Mouse (Mus musculus): ENCODE results near the gene Plppr1. TPM values are rescaled to one million over a fixed set of nuclear protein-coding genes. Genes with fewer than 3 reads are reported as not detected.

Plppr1 gene
- polyA plus RNA-seq, 2 experiments = 2.8 to 5.0 TPM

DNA sequence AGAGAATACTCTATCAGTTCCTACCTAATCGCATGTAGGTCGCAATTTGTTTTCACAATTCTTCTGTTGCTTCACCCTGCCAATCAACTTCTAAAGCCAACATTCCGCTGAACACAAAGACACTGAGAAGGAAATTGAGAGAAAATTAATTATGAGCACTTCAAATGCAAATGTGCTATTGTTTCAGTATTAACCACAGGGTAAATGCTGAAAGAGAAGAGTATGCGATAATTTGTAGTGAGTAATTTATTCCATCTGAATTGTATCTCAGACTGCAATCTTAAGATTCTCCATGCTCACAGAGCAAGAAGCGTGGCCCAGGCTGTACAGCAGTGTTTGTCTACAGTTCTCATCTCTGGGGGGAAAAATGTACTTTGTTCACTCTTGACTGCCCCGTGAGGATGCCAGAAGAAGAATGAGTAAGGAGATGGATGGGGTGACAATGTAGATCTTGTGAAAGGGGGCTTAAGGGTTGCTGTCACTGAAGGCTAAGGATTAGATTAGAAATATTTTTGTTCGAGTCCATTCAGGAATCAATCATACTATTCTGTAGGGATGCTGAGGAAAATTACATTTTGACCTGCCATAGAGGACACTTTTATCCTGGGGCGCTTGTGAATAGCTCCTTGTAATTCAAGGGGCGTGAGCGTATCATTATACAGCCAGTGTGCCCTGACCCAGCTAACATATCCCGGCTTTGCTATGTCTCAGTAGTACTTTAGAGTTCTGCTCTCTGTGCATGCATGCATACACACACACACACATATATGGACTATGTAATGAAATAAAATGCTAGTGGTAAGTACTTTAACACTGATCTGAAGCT, 173.3 kb downstream of the Plppr1 start:
- 78% methylated on average over 11 of the region's 11 CpGs for WGBS
- no peak for DNase-seq (ENCODE audit: low spot score)

DNA sequence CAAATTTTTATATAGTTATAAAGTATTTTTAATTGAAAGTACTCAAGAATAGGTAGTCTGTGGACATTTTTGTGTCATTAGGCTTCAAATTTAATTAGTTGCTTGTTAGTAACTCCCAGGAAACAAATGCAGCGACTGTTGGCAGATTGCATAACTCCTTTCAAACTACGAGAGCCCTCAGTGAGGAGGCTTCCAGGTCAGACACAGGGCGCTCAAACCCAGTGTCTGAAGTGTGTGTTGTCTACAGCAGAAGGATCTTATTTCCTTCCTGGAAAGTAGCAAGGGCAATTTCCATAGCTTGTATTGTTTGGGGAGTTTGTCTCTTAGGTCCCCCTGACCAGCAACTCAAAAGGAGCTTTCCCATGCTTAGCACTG, 173.9 kb downstream of the Plppr1 start:
- ATAC-seq (ENCODE audit: low FRiP score, low read depth) = no peak
- no peak for TF ChIP-seq POLR2A (IDR thresholded peaks at IDR 0.05; ENCODE audit: borderline replicate concordance, extremely low read depth, insufficient read depth, insufficient read length)
- no peak overlapping the region for H3K27ac ChIP-seq (replicated peaks; ENCODE audit: low read depth, low read length)
- no peak overlapping the region for H3K4me3 ChIP-seq (replicated peaks; ENCODE audit: low read length)
- H3K4me1 ChIP-seq (ENCODE audit: control insufficient read depth, insufficient read depth, low read length) = no peaks in the 10 kb centered on the region
- H3K4me2 ChIP-seq (replicated peaks; ENCODE audit: low read depth, low read length, severe bottlenecking) = no peak overlapping the region
- WGBS = 44% methylated on average over 3 of the region's 3 CpGs
- H3K36me3 ChIP-seq (ENCODE audit: control insufficient read depth, insufficient read depth, low read length) = no peaks in the 10 kb centered on the region
- no peak overlapping the region for H3K9ac ChIP-seq (ENCODE audit: low read depth, low read length, severe bottlenecking)
- no peaks in the 10 kb centered on the region for H3K27me3 ChIP-seq (ENCODE audit: control insufficient read depth, insufficient read depth, low read length)
- H3K9me3 ChIP-seq (ENCODE audit: control insufficient read depth, low read length) = no peaks in the 10 kb centered on the region
- DNase-seq (ENCODE audit: low spot score) = no peak

More for the DNA sequence above, 173.3 kb downstream of the Plppr1 start:
- no peak for TF ChIP-seq POLR2A (IDR thresholded peaks at IDR 0.05; ENCODE audit: borderline replicate concordance, extremely low read depth, insufficient read depth, insufficient read length)
- Histone ChIP-seq H3K4me3 (replicated peaks; ENCODE audit: low read length) (no peak overlapping the region), H3K27ac (replicated peaks; ENCODE audit: low read depth, low read length) (no peak overlapping the region), H3K4me2 (replicated peaks; ENCODE audit: low read depth, low read length, severe bottlenecking) (no peak overlapping the region), H3K27me3 (ENCODE audit: control insufficient read depth, insufficient read depth, low read length) (no peaks in the 10 kb centered on the region), H3K9me3 (ENCODE audit: control insufficient read depth, low read length) (no peaks in the 10 kb centered on the region), H3K9ac (ENCODE audit: low read depth, low read length, severe bottlenecking) (no peak overlapping the region), H3K36me3 (ENCODE audit: control insufficient read depth, insufficient read depth, low read length) (no peaks in the 10 kb centered on the region), H3K4me1 (ENCODE audit: control insufficient read depth, insufficient read depth, low read length) (no peaks in the 10 kb centered on the region)
- no peak for ATAC-seq (ENCODE audit: low FRiP score, low read depth)

DNA sequence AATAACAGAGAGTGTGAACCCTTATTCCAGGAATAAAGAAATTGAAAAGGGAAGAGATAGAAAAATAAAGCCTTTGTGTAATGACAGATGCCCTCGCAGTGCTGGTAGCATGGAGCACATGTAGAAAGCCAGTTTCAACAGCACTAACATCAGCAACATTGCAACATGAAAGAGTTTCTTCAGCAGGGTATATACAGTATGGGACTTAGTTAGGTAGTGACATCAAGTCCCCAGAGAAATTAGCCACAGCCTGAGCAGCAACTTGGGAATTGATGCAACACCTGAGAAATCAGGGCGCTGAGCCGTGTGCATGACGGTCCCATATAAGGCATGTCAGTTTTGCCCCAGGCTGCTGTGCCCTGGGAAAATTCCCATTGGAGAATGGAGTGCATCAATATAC, 179.0 kb downstream of the Plppr1 start:
- no peak for DNase-seq (ENCODE audit: low spot score)
- no peaks in the 10 kb centered on the region for H3K9me3 ChIP-seq (ENCODE audit: control insufficient read depth, low read length)

DNA sequence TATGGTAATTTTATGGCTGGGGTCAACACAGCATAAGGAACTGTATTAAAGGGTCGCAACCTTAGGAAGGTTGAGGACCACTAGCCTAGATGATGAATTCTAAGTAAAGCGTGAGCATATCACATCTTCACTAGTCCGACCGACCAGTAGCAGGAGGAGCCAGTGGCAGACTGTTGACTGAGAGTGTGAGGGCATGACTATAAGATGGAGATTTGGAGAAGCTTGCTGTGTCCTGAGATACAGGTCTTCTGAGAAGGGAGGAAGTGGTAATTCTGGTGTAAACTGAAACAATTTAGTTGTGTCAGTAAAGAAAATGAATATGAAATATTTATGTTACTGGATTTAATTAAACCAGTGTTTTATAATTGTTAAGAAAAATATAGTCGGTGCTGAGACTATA, 180.4 kb downstream of the Plppr1 start:
- Histone ChIP-seq H3K4me3 (replicated peaks; ENCODE audit: low read length) (no peak overlapping the region), H3K4me2 (replicated peaks; ENCODE audit: low read depth, low read length, severe bottlenecking) (no peak overlapping the region), H3K27me3 (ENCODE audit: control insufficient read depth, insufficient read depth, low read length) (no peaks in the 10 kb centered on the region), H3K9ac (ENCODE audit: low read depth, low read length, severe bottlenecking) (no peak overlapping the region), H3K4me1 (ENCODE audit: control insufficient read depth, insufficient read depth, low read length) (no peaks in the 10 kb centered on the region), H3K27ac (replicated peaks; ENCODE audit: low read depth, low read length) (no peak overlapping the region), H3K9me3 (ENCODE audit: control insufficient read depth, low read length) (no peaks in the 10 kb centered on the region), H3K36me3 (ENCODE audit: control insufficient read depth, insufficient read depth, low read length) (no peaks in the 10 kb centered on the region)
- DNase-seq (ENCODE audit: low spot score) (no peak), ATAC-seq (ENCODE audit: low FRiP score, low read depth) (no peak)
- WGBS = 85% methylated on average over 5 of the region's 5 CpGs
- no peak for TF ChIP-seq POLR2A (IDR thresholded peaks at IDR 0.05; ENCODE audit: borderline replicate concordance, extremely low read depth, insufficient read depth, insufficient read length)

More for the DNA sequence above, 179.0 kb downstream of the Plppr1 start:
- Histone ChIP-seq H3K4me3 (replicated peaks; ENCODE audit: low read length) (no peak overlapping the region), H3K27me3 (ENCODE audit: control insufficient read depth, insufficient read depth, low read length) (no peaks in the 10 kb centered on the region), H3K4me2 (replicated peaks; ENCODE audit: low read depth, low read length, severe bottlenecking) (no peak overlapping the region), H3K9ac (ENCODE audit: low read depth, low read length, severe bottlenecking) (no peak overlapping the region), H3K36me3 (ENCODE audit: control insufficient read depth, insufficient read depth, low read length) (no peaks in the 10 kb centered on the region), H3K27ac (replicated peaks; ENCODE audit: low read depth, low read length) (no peak overlapping the region), H3K4me1 (ENCODE audit: control insufficient read depth, insufficient read depth, low read length) (no peaks in the 10 kb centered on the region)
- 81% methylated on average over 4 of the region's 4 CpGs for WGBS
- ATAC-seq (ENCODE audit: low FRiP score, low read depth) = no peak
- TF ChIP-seq POLR2A (IDR thresholded peaks at IDR 0.05; ENCODE audit: borderline replicate concordance, extremely low read depth, insufficient read depth, insufficient read length) = no peak

DNA sequence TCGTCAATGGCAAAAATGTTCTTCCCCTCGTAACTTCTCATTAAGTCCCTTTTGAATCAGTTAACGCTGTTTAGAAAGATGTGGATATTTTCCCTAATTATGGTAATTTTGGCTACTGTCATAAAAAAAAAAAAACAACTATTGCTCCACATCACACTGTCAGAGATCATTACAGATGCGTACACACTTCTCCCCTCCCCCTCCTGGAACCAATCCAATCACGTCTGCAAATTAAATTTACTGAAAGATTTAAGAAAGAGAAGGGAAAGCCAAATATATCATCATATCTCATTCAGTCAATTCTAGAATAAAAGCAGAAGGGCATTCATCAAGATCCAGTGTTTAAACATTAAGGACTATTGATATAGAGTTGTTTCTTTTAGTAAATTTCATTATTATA, 185.7 kb downstream of the Plppr1 start:
- Histone ChIP-seq H3K27ac (replicated peaks; ENCODE audit: low read depth, low read length) (no peak overlapping the region), H3K4me3 (replicated peaks; ENCODE audit: low read length) (no peak overlapping the region), H3K36me3 (ENCODE audit: control insufficient read depth, insufficient read depth, low read length) (no peaks in the 10 kb centered on the region), H3K27me3 (ENCODE audit: control insufficient read depth, insufficient read depth, low read length) (no peaks in the 10 kb centered on the region), H3K4me2 (replicated peaks; ENCODE audit: low read depth, low read length, severe bottlenecking) (no peak overlapping the region), H3K9ac (ENCODE audit: low read depth, low read length, severe bottlenecking) (no peak overlapping the region), H3K9me3 (ENCODE audit: control insufficient read depth, low read length) (no peaks in the 10 kb centered on the region), H3K4me1 (ENCODE audit: control insufficient read depth, insufficient read depth, low read length) (no peaks in the 10 kb centered on the region)
- TF ChIP-seq POLR2A (IDR thresholded peaks at IDR 0.05; ENCODE audit: borderline replicate concordance, extremely low read depth, insufficient read depth, insufficient read length) = no peak
- ATAC-seq (ENCODE audit: low FRiP score, low read depth) = no peak
- 44% methylated on average over 5 of the region's 5 CpGs for WGBS
- DNase-seq (ENCODE audit: low spot score) = no peak

Data from limb, embryonic 14.5 days (tissue).